In the genomic region with DNA sequence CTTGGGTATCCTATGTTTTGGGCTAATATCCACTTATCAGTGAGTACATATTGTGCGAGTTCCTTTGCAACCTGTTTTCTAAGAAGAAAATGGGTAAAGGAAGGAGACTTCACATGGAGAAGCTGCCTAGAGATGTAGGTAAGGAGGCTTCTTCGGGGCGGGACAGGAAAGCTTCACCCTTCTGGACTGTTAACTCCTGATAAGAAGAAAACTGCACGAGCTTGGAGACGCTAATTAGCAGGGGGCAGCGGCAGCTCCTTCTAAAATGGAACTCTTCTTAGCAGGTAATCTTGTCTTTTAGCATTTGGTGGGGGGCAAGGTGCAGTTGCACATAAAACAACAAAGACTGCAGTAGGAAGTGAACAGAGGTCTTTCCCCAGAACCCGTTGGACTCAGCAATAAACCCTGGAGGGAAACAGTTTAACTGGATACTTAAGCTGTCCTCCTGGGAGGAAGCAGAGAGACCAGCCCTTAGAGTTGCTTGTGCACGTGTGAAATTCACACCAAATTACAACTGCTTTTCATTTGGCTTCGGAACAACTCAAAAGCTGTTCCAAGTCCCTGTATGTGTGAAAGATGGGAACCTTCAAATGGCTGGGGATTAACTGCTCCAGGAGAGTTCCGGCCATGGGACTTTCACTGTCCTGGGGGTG, we compare ENCODE assay signal across 38 mouse cellular contexts. TPM values are rescaled to one million over a fixed set of nuclear protein-coding genes. Genes with fewer than 3 reads are reported as not detected.
DNase-seq lines count a peak whose midpoint lies in the region; ATAC-seq and TF ChIP-seq lines count a peak whose summit lies in the region.
"Had no signal": no experiment of that assay in that cellular context is flagged by ENCODE, and none has a peak within 500 bp of the region (broad histone marks: within the 10 kb centered on the region; RNA-seq: fewer than 3 reads in every experiment).

No protein-coding gene starts in this region.

- TF ChIP-seq POLR2A in olfactory bulb, adult 2 months (IDR thresholded peaks at IDR 0.05; ENCODE audit: insufficient read depth, low read depth, low read length): no peak

- no peaks in the 10 kb centered on the region for H3K36me3 ChIP-seq in erythroblast, embryonic 14.5 days (ENCODE audit: control insufficient read depth)
- no peaks in the 10 kb centered on the region for H3K36me3 ChIP-seq in liver, embryonic 14.5 days (replicated peaks; ENCODE audit: control insufficient read depth, insufficient read depth, low read depth)
- H3K36me3 ChIP-seq: embryonic facial prominence, embryonic 13.5 days; heart, embryonic 12.5 days; kidney, embryonic 15.5 days; limb, embryonic 12.5 days; midbrain, embryonic 15.5 days; neural tube, embryonic 15.5 days had no signal

- no peak overlapping the region for H3K9ac ChIP-seq in liver, embryonic 14.5 days (replicated peaks)
- H3K9ac ChIP-seq: embryonic facial prominence, embryonic 13.5 days; heart, embryonic 12.5 days; hindbrain, embryonic 14.5 days; kidney, embryonic 15.5 days; limb, embryonic 12.5 days; midbrain, embryonic 15.5 days; neural tube, embryonic 15.5 days had no signal

- no peak for TF ChIP-seq CTCF in liver, embryonic 14.5 days (IDR thresholded peaks at IDR 0.05; ENCODE audit: low read depth)
- no peak for TF ChIP-seq CTCF in olfactory bulb, adult 2 months (IDR thresholded peaks at IDR 0.05; ENCODE audit: insufficient read depth, low read depth, low read length)

- no peak for TF ChIP-seq EP300 in liver, embryonic 14.5 days (IDR thresholded peaks at IDR 0.05; ENCODE audit: low read depth)

- no peaks in the 10 kb centered on the region for H3K9me3 ChIP-seq in erythroblast, embryonic 14.5 days (ENCODE audit: control insufficient read depth, low read length)
- no peaks in the 10 kb centered on the region for H3K9me3 ChIP-seq in liver, embryonic 14.5 days (ENCODE audit: control insufficient read depth, low read length)
- H3K9me3 ChIP-seq: embryonic facial prominence, embryonic 13.5 days; heart, embryonic 12.5 days; kidney, embryonic 15.5 days; limb, embryonic 12.5 days; megakaryocyte, embryonic 14.5 days; midbrain, embryonic 15.5 days; neural tube, embryonic 15.5 days had no signal

- DNase-seq in liver, embryonic 14.5 days (ENCODE audit: low read depth in 3 of 3, low spot score in 3 of 3): peak in 2 of 3 experiments; percentile 11 to 12
- no peak for DNase-seq in kidney, postnatal 4 days
- DNase-seq in adrenal gland, postnatal 4 days (ENCODE audit: low spot score in 2 of 2): no peak
- no peak for DNase-seq in urinary bladder, adult 2 months (ENCODE audit: low spot score)
- DNase-seq: adrenal gland, postnatal 10 days; cerebellum, adult 18-20 months; cerebellum, postnatal 14 days; gastrocnemius, postnatal 36 days; heart, adult 18-20 months; kidney, adult 18-20 months; kidney, postnatal 25 days; lung, postnatal 36 days; right cerebral cortex, adult 18-20 months; right cerebral cortex, postnatal 4 days; thymus, adult 2 months; thymus, postnatal 36 days had no signal

- peaks cover 7% of the 10 kb centered on the region for H3K4me1 ChIP-seq in erythroblast, embryonic 14.5 days (ENCODE audit: control insufficient read depth)
- peaks cover 0 to 10% of the 10 kb centered on the region in 2 experiments; a peak in 2 of 4 replicates for H3K4me1 ChIP-seq in liver, embryonic 14.5 days (replicated peaks; ENCODE audit: control insufficient read depth in 2 of 2, insufficient read depth in 2 of 2, low read length in 1 of 2)
- peaks cover 19% of the 10 kb centered on the region for H3K4me1 ChIP-seq in olfactory bulb, adult 2 months (ENCODE audit: control insufficient read depth, insufficient read depth, low read length)
- H3K4me1 ChIP-seq: embryonic facial prominence, embryonic 13.5 days; heart, embryonic 12.5 days; kidney, embryonic 15.5 days; limb, embryonic 12.5 days; megakaryocyte, embryonic 14.5 days; midbrain, embryonic 15.5 days; neural tube, embryonic 15.5 days had no signal

- ATAC-seq in erythroblast, adult 5-6 weeks (replicated peaks; ENCODE audit: low FRiP score, poor library complexity, severe bottlenecking): no peak
- ATAC-seq in erythroid progenitor cell, adult 5-6 weeks (replicated peaks; ENCODE audit: low FRiP score, poor library complexity, severe bottlenecking): peak; percentile 54; the same call in 1 of the 2 replicates
- peak; percentile 77; the same call in 1 of the 2 replicates for ATAC-seq in liver, embryonic 14.5 days (ENCODE audit: insufficient read depth)
- ATAC-seq: activated CD4-positive, CD25-positive, alpha-beta regulatory T cell, adult 4 months; forebrain, embryonic 14.5 days; midbrain, embryonic 15.5 days had no signal

- no peak overlapping the region for H3K27ac ChIP-seq in liver, embryonic 14.5 days
- peak overlapping the region; percentile 97 for H3K27ac ChIP-seq in olfactory bulb, adult 2 months (ENCODE audit: insufficient read depth, low read depth, low read length)
- H3K27ac ChIP-seq: embryonic facial prominence, embryonic 13.5 days; hindbrain, embryonic 14.5 days; kidney, embryonic 15.5 days; layer of hippocampus, adult 2 months; left cerebral cortex, adult 2 months; limb, embryonic 12.5 days; midbrain, embryonic 15.5 days; neural tube, embryonic 15.5 days; stomach, postnatal 0 days had no signal

- peak overlapping the region; percentile 45 for H3K4me2 ChIP-seq in liver, embryonic 14.5 days (ENCODE audit: low read depth)
- H3K4me2 ChIP-seq: embryonic facial prominence, embryonic 13.5 days; heart, embryonic 12.5 days; hindbrain, embryonic 14.5 days; kidney, embryonic 15.5 days; limb, embryonic 12.5 days; midbrain, embryonic 15.5 days; neural tube, embryonic 15.5 days had no signal

- 24% methylated on average over 10 of the region's 10 CpGs for WGBS in liver, embryonic 14.5 days (ENCODE audit: insufficient replicate concordance)
- WGBS in olfactory bulb, adult 2 months: 54% methylated on average over 10 of the region's 10 CpGs

- H3K4me3 ChIP-seq in erythroblast, embryonic 14.5 days (replicated peaks): peak overlapping the region; percentile 18
- H3K4me3 ChIP-seq in liver, embryonic 14.5 days (ENCODE audit: insufficient read depth in 1 of 2, low read depth in 2 of 2, low read length in 2 of 2): no peak overlapping the region
- H3K4me3 ChIP-seq in olfactory bulb, adult 2 months (ENCODE audit: insufficient read depth, low read depth, low read length): no peak overlapping the region
- H3K4me3 ChIP-seq: embryonic facial prominence, embryonic 13.5 days; heart, embryonic 12.5 days; kidney, embryonic 15.5 days; layer of hippocampus, adult 2 months; left cerebral cortex, adult 2 months; limb, embryonic 12.5 days; megakaryocyte, embryonic 14.5 days; midbrain, embryonic 15.5 days; neural tube, embryonic 15.5 days had no signal

- no peaks in the 10 kb centered on the region for H3K27me3 ChIP-seq in erythroblast, embryonic 14.5 days (ENCODE audit: control insufficient read depth)
- no peaks in the 10 kb centered on the region for H3K27me3 ChIP-seq in liver, embryonic 14.5 days (ENCODE audit: control insufficient read depth, insufficient read depth, low read length)
- H3K27me3 ChIP-seq: heart, embryonic 12.5 days; midbrain, embryonic 15.5 days had no signal

RNA-seq across cellular contexts. Expression of a gene that starts 15.5 kb away (rescaled TPM):
- polyA plus RNA-seq in erythroblast, embryonic 14.5 days (2012): not detected in 2 replicates
- total RNA-seq in erythroblast, adult 5-6 weeks (2015; ENCODE audit: low replicate concordance): not detected in 2 replicates
- not detected in 2 replicates for total RNA-seq in erythroblast, adult 5-6 weeks (2017; ENCODE audit: low replicate concordance)
- not detected in 2 replicates for total RNA-seq in erythroid progenitor cell, adult 5-6 weeks (2015; ENCODE audit: low replicate concordance)
- total RNA-seq in erythroid progenitor cell, adult 5-6 weeks (2017; ENCODE audit: low replicate concordance): not detected in 2 replicates
- polyA plus RNA-seq in liver, embryonic 14.5 days (2012; rRNA removed): 0.05 and 0.06 TPM in 2 replicates
- not detected in 2 replicates for polyA plus RNA-seq in liver, embryonic 14.5 days (2014; fragmentation: Nextera tagmentation; extraction: Ambion mirVana)
- polyA plus RNA-seq in olfactory bulb, adult 2 months (2012; ENCODE audit: insufficient read depth, insufficient read length, low replicate concordance, missing spikeins): 193 TPM in 1 of 2 replicates, not detected in the other
- total RNA-seq in adrenal gland, postnatal 4 days (2021): under 1 TPM; 0.20 to 0.25 TPM
- polyA plus RNA-seq in urinary bladder, adult 2 months (2012; rRNA removed): 0.88 and 1.2 TPM in 2 replicates
- total RNA-seq: hematopoietic stem cell, adult 5-6 weeks had no signal
- polyA plus RNA-seq: embryonic facial prominence, embryonic 13.5 days; heart, postnatal 0 days; intestine, embryonic 14.5 days; liver, embryonic 16.5 days; spleen, adult 2 months; stomach, postnatal 0 days had no signal

Comparison
In these comparisons a context has a peak if more than half of its experiments do, and no peak if none do; other contexts are left out.
1. DNase-seq: peak in liver, embryonic 14.5 days (2 of 3); none in kidney, postnatal 4 days (0 of 2), adrenal gland, postnatal 4 days (0 of 2) and urinary bladder, adult 2 months (single experiment).
2. RNA of a gene that starts 15.5 kb away (polyA plus RNA-seq): 193 TPM in olfactory bulb, adult 2 months; 0.88 to 1.2 TPM in urinary bladder, adult 2 months, 0.05 to 0.06 TPM in liver, embryonic 14.5 days and not detected in erythroblast, embryonic 14.5 days; every median in the first group is over 10 times any median in the second.